Mouse (Mus musculus) adrenal gland (tissue): ENCODE results near the gene Pnliprp1.

Experiments
- intact Hi-C: fragments of 180-260 bp; cut with DNase I; formaldehyde crosslinking; loops from one replicate; pipeline ENCODE4 v1.15.1; 2025

Pnliprp1 gene

DNA sequence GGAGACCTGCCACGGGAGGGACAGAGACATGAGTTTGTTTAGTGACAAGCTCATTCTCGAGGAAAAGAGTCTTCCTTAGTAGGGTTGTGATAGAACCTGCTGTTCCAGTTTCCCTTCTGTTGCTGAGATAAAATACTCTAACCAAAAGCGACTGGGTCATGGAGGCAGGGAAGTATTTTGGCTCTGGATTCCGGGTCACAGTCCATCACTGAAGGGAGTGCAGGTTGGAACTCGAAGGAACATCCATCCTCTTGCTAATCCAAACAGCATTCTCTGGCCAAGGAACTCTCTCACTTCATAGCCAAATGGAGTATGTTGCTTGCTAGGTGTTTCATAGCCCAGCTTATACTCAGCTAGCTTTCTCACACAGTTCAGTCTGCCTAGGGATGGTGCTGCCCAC is 47.8 kb downstream of the Pnliprp1 start:
- intact Hi-C loops = no loop called here

DNA sequence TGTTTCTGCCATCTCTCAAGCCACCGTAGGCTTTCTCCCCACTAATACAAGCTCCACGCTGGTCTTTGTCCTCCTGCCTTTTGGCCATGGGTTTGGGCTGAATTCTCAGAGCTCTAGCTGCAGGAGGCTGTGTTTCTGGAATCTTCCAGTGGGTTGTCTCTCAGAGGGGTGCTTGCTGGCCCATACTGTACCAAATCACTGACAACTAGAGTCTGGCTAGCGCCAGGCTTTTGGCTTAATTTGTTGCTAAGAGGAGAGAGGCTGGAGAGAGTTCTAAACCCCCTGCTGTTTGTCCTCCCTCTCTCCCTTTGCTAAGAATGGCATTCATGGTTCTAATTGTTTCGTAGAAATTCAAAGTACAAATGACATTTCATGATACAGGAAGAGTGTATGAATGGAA is 52.9 kb downstream of the Pnliprp1 start:
- intact Hi-C loops = no loop called here

DNA sequence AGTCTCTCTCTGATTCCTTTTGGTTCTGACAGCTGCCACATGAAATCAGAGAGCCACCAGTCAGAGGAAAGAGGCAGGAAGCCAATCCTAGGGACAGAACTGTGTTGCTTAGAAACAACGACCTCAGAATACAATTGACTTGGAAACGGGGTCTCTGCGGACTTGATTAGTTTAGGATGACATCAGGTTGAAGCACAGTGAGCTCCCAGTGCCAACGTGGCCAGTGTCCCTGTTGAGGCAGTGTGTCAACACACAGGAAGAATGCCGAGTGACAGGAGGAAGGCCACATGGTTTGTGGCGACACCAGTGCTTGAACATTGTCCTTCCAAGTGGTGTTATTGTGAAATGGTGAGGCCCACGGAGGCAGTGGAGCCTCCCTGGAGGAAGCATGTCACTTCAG is 55.3 kb downstream of the Pnliprp1 start:
- intact Hi-C loops = no loop called here

DNA sequence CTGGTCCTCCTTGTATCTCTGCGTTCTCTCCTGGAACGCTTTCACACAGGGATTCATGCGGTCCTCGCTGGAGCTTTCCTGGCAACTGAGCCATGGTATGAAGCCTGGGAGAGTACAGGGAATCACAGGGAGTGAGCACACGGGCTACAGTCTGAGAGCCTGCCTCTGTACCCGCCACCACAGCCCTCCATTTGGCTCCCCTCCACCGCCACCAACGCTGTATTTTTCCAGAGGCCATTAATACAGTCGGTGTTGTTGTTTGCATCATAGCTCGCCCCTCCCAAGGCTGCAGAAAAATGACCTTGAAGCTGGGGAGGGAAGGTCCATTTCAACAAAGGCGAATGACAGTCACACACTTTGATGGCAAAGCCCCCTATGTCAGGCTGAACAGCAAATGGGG is 60.5 kb downstream of the Pnliprp1 start:
- intact Hi-C loops = no loop called here
